In genomic region chr1:178768976-178769375, GRCm38 (mm10) we compare ENCODE assay signal across 29 mouse cellular contexts.
A peak's percentile ranks its signal among the peaks of the same experiment; 100 is the strongest.
DNase-seq lines count a peak whose midpoint lies in the region; ATAC-seq lines count a peak whose summit lies in the region.
"Had no signal": no experiment of that assay in that cellular context is flagged by ENCODE, and none has a peak within 500 bp of the region (broad histone marks: within the 10 kb centered on the region; RNA-seq: fewer than 3 reads in every experiment).

No protein-coding gene starts in this region.

- no peak overlapping the region for H3K9ac ChIP-seq in liver, embryonic 13.5 days
- no peak overlapping the region for H3K9ac ChIP-seq in liver, embryonic 11.5 days (ENCODE audit: low read depth, low read length)
- H3K9ac ChIP-seq: embryonic facial prominence, embryonic 12.5 days; embryonic facial prominence, embryonic 15.5 days; forebrain, embryonic 13.5 days; hindbrain, embryonic 12.5 days; hindbrain, embryonic 15.5 days; intestine, embryonic 15.5 days had no signal

- ATAC-seq in liver, embryonic 13.5 days (ENCODE audit: low read depth), result peak; percentile 45; the same call in 1 of the 2 replicates
- no peak for ATAC-seq in liver, embryonic 11.5 days (replicated peaks; ENCODE audit: low FRiP score)
- ATAC-seq in erythroblast, adult 5-6 weeks (replicated peaks; ENCODE audit: low FRiP score, poor library complexity, severe bottlenecking), result peak; percentile 61; the same call in 1 of the 2 replicates
- ATAC-seq: forebrain, embryonic 13.5 days; forebrain, embryonic 16.5 days; intestine, embryonic 15.5 days; Patski had no signal

- no peaks in the 10 kb centered on the region for H3K27me3 ChIP-seq in heart, embryonic 10.5 days (ENCODE audit: insufficient read depth, poor library complexity, severe bottlenecking)
- no peaks in the 10 kb centered on the region for H3K27me3 ChIP-seq in liver, embryonic 13.5 days
- no peaks in the 10 kb centered on the region for H3K27me3 ChIP-seq in liver, embryonic 11.5 days (replicated peaks; ENCODE audit: control insufficient read depth, insufficient read depth, low read length)
- H3K27me3 ChIP-seq: CH12.LX; embryonic facial prominence, embryonic 12.5 days; embryonic facial prominence, embryonic 15.5 days; forebrain, embryonic 13.5 days; hindbrain, embryonic 12.5 days; hindbrain, embryonic 15.5 days; intestine, embryonic 15.5 days; Patski had no signal

- peaks cover 32% of the 10 kb centered on the region; the same call in 1 of the 2 replicates for H3K4me1 ChIP-seq in heart, embryonic 10.5 days
- H3K4me1 ChIP-seq in liver, embryonic 13.5 days (replicated peaks), result peaks cover 18% of the 10 kb centered on the region
- no peaks in the 10 kb centered on the region; the same call in 1 of the 2 replicates for H3K4me1 ChIP-seq in liver, embryonic 11.5 days (replicated peaks; ENCODE audit: control insufficient read depth, insufficient read depth, low read length)
- H3K4me1 ChIP-seq: embryonic facial prominence, embryonic 12.5 days; embryonic facial prominence, embryonic 15.5 days; forebrain, embryonic 10.5 days; hindbrain, embryonic 15.5 days; intestine, embryonic 15.5 days had no signal

- peak; percentile 72 for DNase-seq in heart, embryonic 10.5 days (ENCODE audit: low spot score)
- no peak for DNase-seq in heart, postnatal 4 days
- no peak for DNase-seq in liver, embryonic 13.5 days
- DNase-seq in liver, embryonic 11.5 days (ENCODE audit: low spot score), result no peak
- no peak for DNase-seq in c-Kit-positive CD71-positive TER-119-positive erythroid progenitor cells, embryonic 14.5 days (ENCODE audit: low spot score)
- DNase-seq: adrenal gland, postnatal 10 days; adrenal gland, postnatal 36 days; B cell, adult 2 months; cerebellum, adult 11 months; cerebellum, adult 2 months; cerebellum, adult 9-11 months; cerebellum, postnatal 25 days; gastrocnemius, adult 2 months; gastrocnemius, postnatal 14 days; heart, adult 18-20 months; kidney, adult 18-20 months had no signal

- H3K27ac ChIP-seq in heart, embryonic 10.5 days, result no peak overlapping the region
- no peak overlapping the region for H3K27ac ChIP-seq in liver, embryonic 13.5 days
- H3K27ac ChIP-seq in liver, embryonic 11.5 days (ENCODE audit: low read depth, low read length), result no peak overlapping the region
- H3K27ac ChIP-seq: embryonic facial prominence, embryonic 12.5 days; embryonic facial prominence, embryonic 15.5 days; forebrain, embryonic 10.5 days; forebrain, embryonic 13.5 days; gastrocnemius, adult 2 months; hindbrain, embryonic 12.5 days; hindbrain, embryonic 15.5 days; intestine, embryonic 15.5 days had no signal

- no peaks in the 10 kb centered on the region for H3K9me3 ChIP-seq in heart, embryonic 10.5 days
- no peaks in the 10 kb centered on the region for H3K9me3 ChIP-seq in liver, embryonic 13.5 days (replicated peaks)
- no peaks in the 10 kb centered on the region for H3K9me3 ChIP-seq in liver, embryonic 11.5 days (ENCODE audit: control insufficient read depth, low read length)
- H3K9me3 ChIP-seq: embryonic facial prominence, embryonic 12.5 days; embryonic facial prominence, embryonic 15.5 days; forebrain, embryonic 10.5 days; forebrain, embryonic 13.5 days; hindbrain, embryonic 12.5 days; hindbrain, embryonic 15.5 days; intestine, embryonic 15.5 days had no signal

- no peaks in the 10 kb centered on the region for H3K36me3 ChIP-seq in heart, embryonic 10.5 days
- H3K36me3 ChIP-seq in liver, embryonic 13.5 days, result no peaks in the 10 kb centered on the region
- H3K36me3 ChIP-seq in liver, embryonic 11.5 days (ENCODE audit: control insufficient read depth, insufficient read depth, low read length), result no peaks in the 10 kb centered on the region
- H3K36me3 ChIP-seq: embryonic facial prominence, embryonic 12.5 days; embryonic facial prominence, embryonic 15.5 days; forebrain, embryonic 10.5 days; G1E; hindbrain, embryonic 12.5 days; hindbrain, embryonic 15.5 days; intestine, embryonic 15.5 days had no signal

- 63% methylated on average over 4 of the region's 4 CpGs for WGBS in heart, embryonic 10.5 days
- WGBS in liver, embryonic 13.5 days (ENCODE audit: insufficient replicate concordance), result 47% methylated on average over 4 of the region's 4 CpGs
- 65% methylated on average over 4 of the region's 4 CpGs for WGBS in liver, embryonic 11.5 days

- no peak overlapping the region for H3K4me2 ChIP-seq in liver, embryonic 13.5 days
- H3K4me2 ChIP-seq in liver, embryonic 11.5 days, result no peak overlapping the region
- H3K4me2 ChIP-seq: embryonic facial prominence, embryonic 12.5 days; embryonic facial prominence, embryonic 15.5 days; forebrain, embryonic 13.5 days; hindbrain, embryonic 12.5 days; hindbrain, embryonic 15.5 days; intestine, embryonic 15.5 days had no signal

- H3K4me3 ChIP-seq in heart, embryonic 10.5 days, result no peak overlapping the region
- H3K4me3 ChIP-seq in liver, embryonic 13.5 days (replicated peaks), result no peak overlapping the region
- H3K4me3 ChIP-seq in liver, embryonic 11.5 days (ENCODE audit: low read depth, low read length), result no peak overlapping the region
- H3K4me3 ChIP-seq: embryonic facial prominence, embryonic 12.5 days; embryonic facial prominence, embryonic 15.5 days; erythroblast, embryonic 14.5 days; forebrain, embryonic 10.5 days; forebrain, embryonic 13.5 days; gastrocnemius, adult 2 months; hindbrain, embryonic 12.5 days; hindbrain, embryonic 15.5 days; intestine, embryonic 15.5 days had no signal
